Mouse (Mus musculus) midbrain, embryonic 16.5 days (tissue): ENCODE data around the gene Lrrn4cl. TPM values are rescaled to one million over a fixed set of nuclear protein-coding genes. Genes with fewer than 3 reads are reported as not detected.
"Not testable (repeated sequence)": the region's sequence is repeated elsewhere in the genome, so short reads cannot be mapped to it uniquely, and the experiment has no call there.

Experiments used
- ATAC-seq: fragments of 200-750 bp; cut with Nextera tagmentation; 2 replicates; pipeline ENCODE4 v1.8.0; 2017; ENCODE audit warnings: moderate TSS enrichment
- H3K27ac ChIP-seq: fragments of 300-500 bp; sonication (generic); 2 replicates; pipeline ENCODE4 v1.5.1; 2014; ENCODE audit warnings: mild to moderate bottlenecking, low read length, mixed read lengths
- H3K27me3 ChIP-seq: fragments of 300-500 bp; sonication (generic); 2 replicates; pipeline ENCODE4 v1.6.1; 2014; ENCODE audit warnings: low read depth, low read length, mixed read lengths; ENCODE audit not compliant: control insufficient read depth, insufficient read depth
- H3K36me3 ChIP-seq: fragments of 300-500 bp; sonication (generic); 2 replicates; pipeline ENCODE4 v1.6.1; 2014; ENCODE audit warnings: mild to moderate bottlenecking, low read length, moderate library complexity, mixed read lengths; ENCODE audit not compliant: control insufficient read depth, insufficient read depth
- H3K4me1 ChIP-seq: fragments of 300-500 bp; sonication (generic); 2 replicates; pipeline ENCODE4 v1.6.1; 2014; ENCODE audit warnings: mild to moderate bottlenecking, low read length, mixed read lengths; ENCODE audit not compliant: control insufficient read depth, insufficient read depth
- H3K4me2 ChIP-seq: fragments of 300-500 bp; sonication (generic); 2 replicates; pipeline ENCODE4 v1.6.1; 2014; ENCODE audit warnings: mild to moderate bottlenecking, low read length, mixed read lengths
- H3K4me3 ChIP-seq: fragments of 300-500 bp; sonication (generic); 2 replicates; pipeline ENCODE4 v1.5.1; 2014; ENCODE audit warnings: low read depth, mild to moderate bottlenecking, low read length, moderate library complexity, mixed read lengths
- H3K9ac ChIP-seq: fragments of 300-500 bp; sonication (generic); 2 replicates; pipeline ENCODE4 v1.6.1; 2014; ENCODE audit warnings: low read depth, low read length, mixed read lengths
- H3K9me3 ChIP-seq: fragments of 300-500 bp; sonication (generic); replicated peaks from 2 replicates; pipeline ENCODE4 v1.6.1; 2014; ENCODE audit warnings: mild to moderate bottlenecking, low read length, mixed read lengths; ENCODE audit not compliant: control insufficient read depth, poor library complexity, severe bottlenecking
- WGBS: fragments of 180-500 bp; shearing (Covaris S2); extraction: QIAGEN DNeasy Blood & Tissue Kit; methylation state at CpG from one replicate; pipeline ENCODE4 v1.1.7; 2014; 5-methylcytosine and 5-hydroxymethylcytosine counted together
- polyA plus RNA-seq: library from polyadenylated mRNA; unstranded; fragments of >200 nt; fragmentation: Nextera tagmentation; extraction: Ambion mirVana; gene quantifications from 2 replicates; pipeline ENCODE4 v1.2.1, GENCODE M21; 2015

Lrrn4cl gene
- polyA plus RNA-seq, 1 experiment from 2014 or later = 0.92 TPM

- Histone ChIP-seq H3K4me2 (no peak overlapping the region), H3K36me3 (peaks cover 42% of the 10 kb centered on the region), H3K27me3 (no peaks in the 10 kb centered on the region), H3K27ac (no peak overlapping the region), H3K4me3 (no peak overlapping the region), H3K9me3 (no peaks in the 10 kb centered on the region), H3K4me1 (no peaks in the 10 kb centered on the region), H3K9ac (no peak overlapping the region)
- WGBS = 92% methylated on average over 4 of the region's 4 CpGs
- no peak for ATAC-seq
Measured at GRCm38 (mm10) chr19:8832971-8833370, 17.6 kb upstream of the Lrrn4cl start.

DNA sequence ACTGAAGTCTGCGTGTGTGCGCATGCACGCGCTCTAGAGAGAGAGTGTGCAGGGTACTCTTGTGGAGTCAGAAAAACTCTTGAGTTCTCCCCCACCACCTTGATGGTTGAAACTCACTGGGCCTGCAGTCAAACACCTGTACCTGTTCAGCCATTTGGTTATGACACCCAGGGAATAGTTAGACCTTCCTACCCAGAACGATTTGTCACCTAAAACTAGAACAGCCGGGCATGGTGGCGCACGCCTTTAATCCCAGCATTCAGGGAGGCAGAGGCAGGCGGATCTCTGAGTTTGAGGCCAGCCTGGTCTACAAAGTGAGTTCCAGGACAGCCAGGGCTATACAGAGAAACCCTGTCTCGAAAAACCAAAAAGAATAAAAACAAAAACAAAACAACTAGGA, 14.2 kb upstream of the Lrrn4cl start:
- peak overlapping the region; percentile 0; the same call in 1 of the 2 replicates for H3K27ac ChIP-seq
- ATAC-seq, H3K27me3 ChIP-seq, H3K9me3 ChIP-seq, H3K4me3 ChIP-seq, H3K9ac ChIP-seq, H3K4me1 ChIP-seq: not testable (repeated sequence)
- H3K4me2 ChIP-seq = peak overlapping the region; percentile 87
- peaks cover 20% of the 10 kb centered on the region for H3K36me3 ChIP-seq
- WGBS = 97% methylated on average over 10 of the region's 10 CpGs

DNA sequence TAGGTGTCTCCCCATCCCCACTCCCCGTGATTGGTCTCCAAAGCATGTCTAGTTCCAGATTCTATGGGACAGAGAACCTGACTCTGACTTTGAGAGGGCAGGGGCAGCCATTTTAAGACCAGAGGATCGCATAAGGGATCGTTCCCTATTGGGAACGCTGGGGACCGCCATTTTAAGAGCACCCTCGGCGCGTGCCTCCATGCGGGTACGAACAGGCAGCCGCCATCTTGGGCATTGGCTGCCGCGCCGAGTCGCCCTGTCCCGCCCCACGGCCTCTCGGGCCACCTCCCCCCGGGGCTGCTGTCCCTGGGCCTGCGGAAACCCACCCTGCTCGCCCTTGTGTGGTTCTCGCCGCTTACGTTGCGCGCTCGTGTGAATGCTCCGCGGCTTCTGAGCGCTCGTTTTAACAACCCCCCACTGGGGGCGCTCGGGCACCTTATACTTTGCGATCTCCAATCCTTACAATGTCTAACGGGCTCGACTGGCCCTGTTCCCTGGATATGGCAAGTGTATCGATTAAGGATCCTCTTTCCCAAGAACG, 13.2 kb upstream of the Lrrn4cl start, which contains the start of gene Bscl2:
Gene Bscl2, plus strand, starts transcription at position 217 of the 541 bp plus-strand sequence.
- peak within 1 kb of the TSS; percentile 95 for H3K27ac ChIP-seq
- H3K9me3 ChIP-seq = no peaks in the 10 kb centered on the region
- peak within 1 kb of the TSS; percentile 87 for H3K4me2 ChIP-seq
- peak within 1 kb of the TSS; percentile 67 for H3K4me3 ChIP-seq
- ATAC-seq = peak; percentile 52
- peaks cover 18% of the 10 kb centered on the region for H3K36me3 ChIP-seq
- peak within 1 kb of the TSS; percentile 92 for H3K9ac ChIP-seq
- H3K4me1 ChIP-seq = peaks cover 11% of the 10 kb centered on the region
- no peaks in the 10 kb centered on the region for H3K27me3 ChIP-seq
- WGBS = under 1% methylated on average over 35 of the region's 38 CpGs

DNA sequence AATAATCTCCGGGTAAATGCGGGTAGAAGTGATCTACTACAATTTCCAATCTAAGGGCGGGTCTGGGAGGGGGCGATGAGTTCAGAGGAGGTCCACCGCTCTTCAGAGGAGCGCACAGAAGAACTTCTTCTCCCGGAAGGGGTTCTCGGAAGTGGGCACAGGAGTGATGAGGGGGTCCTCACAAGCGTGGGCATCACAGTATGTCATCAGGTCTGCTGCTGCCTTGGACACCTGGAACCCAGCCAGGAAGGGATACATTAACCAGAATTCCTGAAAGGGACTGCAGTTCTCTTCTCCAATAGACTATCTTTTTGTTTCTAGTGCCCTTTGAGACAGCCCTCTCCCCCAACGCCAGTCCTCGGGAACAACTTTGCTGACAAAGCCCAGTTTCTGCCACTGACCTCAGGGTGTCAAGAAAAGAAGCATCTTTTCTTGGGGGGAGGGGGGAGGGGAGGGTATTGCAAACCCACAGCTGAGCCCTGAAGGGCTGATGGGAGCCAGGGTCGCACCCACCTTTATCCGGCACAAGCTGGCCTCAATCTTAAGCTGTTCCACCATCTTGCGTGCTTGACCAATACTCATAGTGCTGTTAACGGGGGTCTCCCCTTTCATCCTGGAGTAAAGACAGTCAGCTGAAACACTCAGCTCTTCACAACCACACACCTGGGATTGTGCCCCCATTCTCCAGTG, 12.4 kb upstream of the Lrrn4cl start:
- Histone ChIP-seq H3K4me2 (peak overlapping the region; percentile 87), H3K27ac (peak overlapping the region; percentile 95), H3K9ac (peak overlapping the region; percentile 92), H3K4me3 (peak overlapping the region; percentile 67), H3K4me1 (peaks cover 11% of the 10 kb centered on the region), H3K9me3 (no peaks in the 10 kb centered on the region), H3K27me3 (no peaks in the 10 kb centered on the region), H3K36me3 (peaks cover 14% of the 10 kb centered on the region)
- WGBS = 4% methylated on average over 15 of the region's 15 CpGs
- 0 out of 2 replicates have a peak, but pooled peaks have one; percentile 15 for ATAC-seq

DNA sequence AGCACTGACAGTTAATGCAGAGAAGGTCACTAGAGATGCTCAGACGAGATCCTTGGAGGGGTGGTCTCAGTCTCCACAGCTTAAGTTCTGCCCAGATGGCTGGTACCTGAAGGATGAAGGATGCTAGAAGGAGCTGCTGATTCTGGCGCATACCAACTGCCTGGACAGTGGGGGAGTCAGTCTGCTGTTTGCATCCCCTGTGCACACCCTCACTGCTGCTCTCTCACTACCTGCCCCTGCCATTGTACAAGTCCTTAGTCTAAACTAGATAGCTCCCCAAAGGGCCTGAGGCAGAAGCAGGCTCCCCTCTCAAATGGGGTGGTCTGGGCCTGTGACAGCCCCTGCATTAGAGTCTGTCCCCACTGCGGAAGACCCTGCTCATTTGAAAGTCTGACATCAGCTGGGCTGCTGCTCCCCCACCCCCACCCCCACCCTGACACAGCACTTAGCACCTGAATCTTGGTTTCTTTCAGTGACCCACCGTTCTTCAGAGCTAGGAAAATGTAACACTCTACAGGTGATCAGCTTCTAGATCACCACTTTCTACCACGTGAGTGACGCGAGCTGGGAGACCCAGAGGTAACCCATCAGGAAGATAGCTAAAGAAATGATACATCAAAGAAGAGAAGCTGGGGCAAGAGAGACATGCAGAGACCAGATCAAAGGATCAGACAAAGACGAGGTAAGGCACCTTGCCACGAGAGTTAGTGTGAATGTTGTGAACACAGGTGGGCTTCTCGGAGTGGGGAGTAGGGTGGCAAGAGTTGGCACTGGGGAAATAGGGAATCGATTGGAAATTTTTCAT, 11.3 kb upstream of the Lrrn4cl start, which contains the start of gene Gng3:
Gene Gng3, minus strand, starts transcription at position 92 of the 805 bp plus-strand sequence.
- H3K9ac ChIP-seq = peak within 1 kb of the TSS; percentile 92
- H3K4me1 ChIP-seq = peaks cover 11% of the 10 kb centered on the region
- peak; percentile 93 for ATAC-seq
- no peaks in the 10 kb centered on the region for H3K27me3 ChIP-seq
- no peaks in the 10 kb centered on the region for H3K9me3 ChIP-seq
- WGBS = 24% methylated on average over 11 of the region's 11 CpGs
- H3K27ac ChIP-seq = peak within 1 kb of the TSS; percentile 95
- peak within 1 kb of the TSS; percentile 87 for H3K4me2 ChIP-seq
- peak within 1 kb of the TSS; percentile 67 for H3K4me3 ChIP-seq
- H3K36me3 ChIP-seq = peaks cover 11% of the 10 kb centered on the region

- H3K4me3 ChIP-seq = peak overlapping the region; percentile 67
- peak overlapping the region; percentile 87 for H3K4me2 ChIP-seq
- no peaks in the 10 kb centered on the region for H3K9me3 ChIP-seq
- H3K27ac ChIP-seq = peak overlapping the region; percentile 95
- peak overlapping the region; percentile 92 for H3K9ac ChIP-seq
- ATAC-seq = peak; percentile 36
- H3K36me3 ChIP-seq = peaks cover 5% of the 10 kb centered on the region
- H3K4me1 ChIP-seq = peaks cover 11% of the 10 kb centered on the region
- H3K27me3 ChIP-seq = no peaks in the 10 kb centered on the region
- WGBS = 10% methylated on average over 29 of the region's 29 CpGs
Measured at GRCm38 (mm10) chr19:8839908-8840791, 10.4 kb upstream of the Lrrn4cl start.

DNA sequence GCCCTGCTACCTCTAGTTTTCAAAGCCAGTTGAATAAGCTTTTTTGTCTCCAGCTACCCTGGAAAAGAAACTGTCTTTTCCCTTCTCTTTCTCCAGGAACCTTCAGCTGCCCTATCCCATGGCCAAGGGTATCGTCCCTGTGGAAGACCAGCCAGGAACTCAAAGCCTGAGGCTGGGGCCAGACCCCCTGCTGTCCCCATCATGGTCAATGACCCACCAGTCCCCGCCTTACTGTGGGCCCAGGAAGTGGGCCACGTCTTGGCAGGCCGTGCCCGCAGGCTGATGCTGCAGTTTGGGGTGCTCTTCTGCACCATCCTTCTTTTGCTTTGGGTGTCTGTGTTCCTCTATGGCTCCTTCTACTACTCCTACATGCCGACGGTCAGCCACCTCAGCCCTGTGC, 9.6 kb upstream of the Lrrn4cl start:
- peak overlapping the region; percentile 92 for H3K9ac ChIP-seq
- no peaks in the 10 kb centered on the region for H3K9me3 ChIP-seq
- H3K27me3 ChIP-seq = no peaks in the 10 kb centered on the region
- H3K4me1 ChIP-seq = peaks cover 11% of the 10 kb centered on the region
- no peak for ATAC-seq
- H3K36me3 ChIP-seq = peaks cover 7% of the 10 kb centered on the region
- peak overlapping the region; percentile 67 for H3K4me3 ChIP-seq
- 91% methylated on average over 7 of the region's 7 CpGs for WGBS
- peak overlapping the region; percentile 87 for H3K4me2 ChIP-seq
- H3K27ac ChIP-seq = peak overlapping the region; percentile 95

- H3K9ac ChIP-seq = no peak overlapping the region
- WGBS = 87% methylated on average over 6 of the region's 6 CpGs
- peaks cover 11% of the 10 kb centered on the region for H3K4me1 ChIP-seq
- H3K36me3 ChIP-seq = peaks cover 19% of the 10 kb centered on the region
- no peaks in the 10 kb centered on the region for H3K27me3 ChIP-seq
- H3K9me3 ChIP-seq = no peaks in the 10 kb centered on the region
- no peak overlapping the region for H3K4me3 ChIP-seq
- H3K4me2 ChIP-seq = no peak overlapping the region
- H3K27ac ChIP-seq = no peak overlapping the region
- no peak for ATAC-seq
Measured at GRCm38 (mm10) chr19:8842961-8843360, 7.6 kb upstream of the Lrrn4cl start.
